Mouse (Mus musculus): ENCODE measurements around the gene Ipo11. TPM values are rescaled to one million over a fixed set of nuclear protein-coding genes. Genes with fewer than 3 reads are reported as not detected.

The Ipo11 gene
- total and polyA plus RNA-seq, 2 experiments from 2014 or later, result 30.4 to 35.1 TPM

GRCm38 (mm10) chr13:106746823-106747222 lies 189.9 kb downstream of the Ipo11 start:
- H3K9ac ChIP-seq (replicated peaks; ENCODE audit: low read depth, low read length), result no peak overlapping the region
- H3K36me3 ChIP-seq (replicated peaks; ENCODE audit: control insufficient read depth, insufficient read depth, low read length), result no peaks in the 10 kb centered on the region
- no peak for DNase-seq (ENCODE audit: low spot score)
- no peak for TF ChIP-seq EP300 (IDR thresholded peaks at IDR 0.05; ENCODE audit: low read depth)
- no peak for TF ChIP-seq CTCF (IDR thresholded peaks at IDR 0.05; ENCODE audit: low read depth)
- no peaks in the 10 kb centered on the region for H3K9me3 ChIP-seq (replicated peaks; ENCODE audit: control insufficient read depth, low read length)
- H3K27ac ChIP-seq (ENCODE audit: low read depth), result no peak overlapping the region
- no peaks in the 10 kb centered on the region for H3K27me3 ChIP-seq (ENCODE audit: control insufficient read depth, insufficient read depth, low read length)
- ATAC-seq (ENCODE audit: insufficient read depth, low read depth), result no peak
- H3K4me1 ChIP-seq (ENCODE audit: control insufficient read depth, insufficient read depth), result no peaks in the 10 kb centered on the region
- H3K4me3 ChIP-seq (ENCODE audit: low read depth, low read length), result no peak overlapping the region
- H3K4me2 ChIP-seq (ENCODE audit: low read depth, low read length), result no peak overlapping the region
- WGBS, result 58% methylated on average over 5 of the region's 5 CpGs

- DNase-seq (ENCODE audit: low spot score) (no peak), ATAC-seq (ENCODE audit: insufficient read depth, low read depth) (no peak)
- no peaks in the 10 kb centered on the region for H3K27me3 ChIP-seq (ENCODE audit: control insufficient read depth, insufficient read depth, low read length)
- 17% methylated on average over 6 of the region's 6 CpGs for WGBS
- no peaks in the 10 kb centered on the region for H3K36me3 ChIP-seq (replicated peaks; ENCODE audit: control insufficient read depth, insufficient read depth, low read length)
- no peaks in the 10 kb centered on the region for H3K9me3 ChIP-seq (replicated peaks; ENCODE audit: control insufficient read depth, low read length)
- TF ChIP-seq EP300 (IDR thresholded peaks at IDR 0.05; ENCODE audit: low read depth) (no peak), CTCF (IDR thresholded peaks at IDR 0.05; ENCODE audit: low read depth) (no peak)
- no peak overlapping the region for H3K4me3 ChIP-seq (ENCODE audit: low read depth, low read length)
- H3K27ac ChIP-seq (ENCODE audit: low read depth), result no peak overlapping the region
- no peak overlapping the region for H3K4me2 ChIP-seq (ENCODE audit: low read depth, low read length)
- H3K4me1 ChIP-seq (ENCODE audit: control insufficient read depth, insufficient read depth), result no peaks in the 10 kb centered on the region
- H3K9ac ChIP-seq (replicated peaks; ENCODE audit: low read depth, low read length), result no peak overlapping the region
Measured at GRCm38 (mm10) chr13:106745201-106745600, 191.6 kb downstream of the Ipo11 start.

Other genes with a start within 250 kb of the Ipo11 start
- gene Dimt1, start 10.2 kb upstream of the Ipo11 start, total RNA-seq (2014; rRNA removed; ENCODE audit: low replicate concordance), result 4.0 and 11.8 TPM in 2 replicates
- 16.2 and 16.4 TPM in 2 replicates for gene Dimt1, start 10.2 kb upstream of the Ipo11 start, polyA plus RNA-seq (2015; fragmentation: Nextera tagmentation; extraction: Ambion mirVana)
- gene Kif2a, start 85.2 kb upstream of the Ipo11 start, total RNA-seq (2014; rRNA removed; ENCODE audit: low replicate concordance), result 6.5 and 6.7 TPM in 2 replicates
- gene Kif2a, start 85.2 kb upstream of the Ipo11 start, polyA plus RNA-seq (2015; fragmentation: Nextera tagmentation; extraction: Ambion mirVana), result 11.7 and 13.0 TPM in 2 replicates